Mouse (Mus musculus) left cerebral cortex, adult 9 months (tissue): ENCODE measurements around the gene Retreg1.
"Not testable (repeated sequence)": the region's sequence is repeated elsewhere in the genome, so short reads cannot be mapped to it uniquely, and the experiment has no call there.

Experiments used
- DNase-seq, 2 experiments: peaks; one replicate each; pipeline ENCODE4 v3.0.0; 2022; ENCODE audit warnings: low spot score in 2 of 2

Gene Retreg1

DNA sequence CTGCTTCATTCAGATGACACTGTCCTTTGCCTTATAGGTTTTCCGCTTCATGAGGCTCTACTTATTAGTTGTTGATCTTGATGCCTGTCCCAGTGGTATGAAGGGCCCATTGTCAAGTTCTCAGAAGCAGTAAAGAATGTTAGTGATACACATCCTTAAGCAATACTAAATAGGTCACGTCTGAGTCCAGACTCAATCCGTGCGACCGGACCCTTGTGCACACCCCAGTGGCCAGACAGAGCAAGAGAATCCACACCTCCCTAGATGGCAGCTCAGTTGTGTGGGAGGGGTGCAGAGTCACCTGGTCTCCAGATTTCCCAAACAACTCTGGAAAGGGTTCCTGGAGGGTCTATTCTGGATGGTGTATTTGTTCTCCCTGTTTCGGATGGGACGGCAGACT is 103.5 kb downstream of the Retreg1 start:
- DNase-seq, result no peak

DNA sequence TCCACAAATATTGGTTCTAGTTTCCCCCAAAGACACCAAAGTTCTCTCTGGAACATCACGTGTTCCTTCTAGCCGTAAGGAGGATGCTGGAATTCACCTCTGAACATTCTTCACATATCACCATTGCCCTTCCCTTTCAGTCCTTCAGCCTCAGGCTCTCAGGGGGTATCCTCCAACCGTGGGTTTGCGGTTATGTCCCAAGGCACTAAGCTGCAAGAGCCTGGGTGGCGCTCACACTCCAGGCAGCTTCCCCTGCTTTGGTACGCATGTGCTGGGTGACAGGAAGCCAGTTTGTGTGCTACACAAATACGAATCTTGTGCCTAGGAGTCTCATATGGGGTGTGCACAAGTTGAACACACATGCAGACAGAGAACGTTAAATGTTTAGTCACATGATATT is 104.4 kb downstream of the Retreg1 start:
- no peak for DNase-seq

DNA sequence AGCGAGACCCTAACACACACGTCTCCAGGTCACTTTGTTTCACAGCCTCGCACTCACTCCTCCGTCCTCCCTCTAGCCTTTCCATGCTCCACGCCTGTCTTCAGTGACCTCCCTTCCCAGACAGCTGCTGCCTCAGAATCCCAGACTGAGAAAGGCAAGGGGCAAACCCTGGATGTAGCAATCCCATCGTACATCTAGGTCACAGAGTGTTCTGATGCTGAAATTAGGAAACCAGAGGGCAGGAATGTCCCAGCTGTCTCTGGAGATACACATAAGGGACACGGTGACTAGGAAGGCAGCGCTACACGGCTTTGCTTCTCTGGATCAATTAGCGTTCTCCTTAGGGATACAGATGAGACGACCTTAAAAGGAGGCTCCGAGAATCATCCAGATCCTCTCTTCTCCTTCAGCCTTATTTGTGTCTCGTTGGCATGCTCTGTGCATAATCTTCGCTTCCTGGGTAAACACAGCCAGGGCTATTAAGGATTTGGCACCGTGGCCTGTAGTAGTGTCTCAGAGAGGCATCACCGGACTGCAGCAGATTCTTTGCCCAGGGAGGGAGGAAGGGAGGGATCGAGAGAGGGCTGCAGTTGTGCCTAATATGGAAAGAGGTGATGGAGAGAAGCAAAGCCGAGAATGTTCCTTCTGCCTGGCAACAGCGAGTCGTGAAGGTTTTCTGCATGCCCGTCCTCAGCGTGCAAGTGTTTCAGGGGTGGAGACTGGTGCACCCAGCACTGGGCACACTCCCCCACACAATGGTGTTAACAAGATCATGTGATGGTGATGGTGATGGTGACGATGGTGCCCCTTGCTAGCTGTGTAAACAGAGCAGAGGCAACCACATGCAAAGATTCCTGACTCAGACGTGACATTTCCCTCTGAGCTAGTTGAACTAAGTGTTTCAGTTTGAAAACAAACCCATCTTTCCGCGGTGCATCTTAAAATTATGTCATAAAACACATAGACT is 105.6 kb downstream of the Retreg1 start:
- peak in 1 of 2 experiments; percentile 21 for DNase-seq

DNA sequence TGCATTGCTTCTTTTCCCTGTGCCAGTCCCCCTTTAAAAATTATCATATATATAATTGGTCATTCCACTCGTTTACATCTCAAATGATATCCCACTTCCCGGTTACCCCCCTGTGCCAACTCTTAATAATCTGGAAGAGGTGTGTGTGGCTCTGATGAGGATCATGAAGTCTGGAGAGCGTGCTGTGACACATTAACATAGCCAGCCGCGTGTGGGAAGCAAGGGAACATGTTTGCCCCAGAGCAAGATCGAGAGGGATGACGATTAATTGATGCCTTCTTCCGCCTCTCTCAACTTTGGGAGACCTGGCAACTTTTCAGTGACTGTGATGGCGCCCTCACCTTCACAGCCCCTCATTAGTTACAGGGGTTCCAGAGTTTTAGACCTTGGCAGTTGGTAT is 106.7 kb downstream of the Retreg1 start:
- no peak for DNase-seq

DNA sequence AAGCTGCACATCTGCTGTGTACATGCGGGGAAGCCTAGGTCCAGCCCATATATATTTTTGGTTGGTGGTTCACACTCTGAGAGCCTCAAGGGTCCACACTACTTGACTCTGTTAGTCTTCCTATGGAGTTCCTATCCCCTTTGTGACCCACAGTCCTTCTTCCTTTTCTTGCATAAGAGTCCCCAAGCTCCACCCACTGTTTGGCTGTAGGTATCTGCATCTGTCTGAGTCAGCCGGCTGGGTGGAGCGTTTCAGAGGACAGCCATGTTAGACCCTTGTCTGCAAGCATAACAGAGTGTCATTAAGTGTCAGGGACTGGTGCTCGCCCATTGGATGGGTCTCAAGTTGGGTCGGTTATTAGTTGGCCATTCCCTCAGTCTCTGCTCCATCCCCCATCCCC is 107.6 kb downstream of the Retreg1 start:
- DNase-seq, result no peak

DNA sequence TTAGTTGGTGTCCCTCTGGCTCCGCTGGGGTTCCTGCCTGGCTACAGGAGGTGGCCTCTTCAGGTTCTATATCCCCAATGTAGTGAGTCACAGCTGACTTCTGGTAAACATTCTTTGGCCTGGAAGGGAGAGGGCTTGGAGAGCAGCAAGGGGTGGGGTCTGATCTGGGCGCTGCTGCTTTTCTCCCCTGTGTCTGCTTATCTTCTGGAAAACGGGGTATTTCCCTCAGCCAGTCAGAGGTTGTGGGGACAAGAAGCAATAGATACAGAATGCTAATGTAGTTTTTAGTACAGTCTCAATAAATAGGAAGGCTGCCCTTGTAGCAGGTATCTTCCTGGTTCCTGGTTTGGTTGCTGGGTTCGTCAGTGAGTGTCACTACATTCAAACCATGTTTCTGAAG is 108.1 kb downstream of the Retreg1 start:
- DNase-seq, result no peak

DNA sequence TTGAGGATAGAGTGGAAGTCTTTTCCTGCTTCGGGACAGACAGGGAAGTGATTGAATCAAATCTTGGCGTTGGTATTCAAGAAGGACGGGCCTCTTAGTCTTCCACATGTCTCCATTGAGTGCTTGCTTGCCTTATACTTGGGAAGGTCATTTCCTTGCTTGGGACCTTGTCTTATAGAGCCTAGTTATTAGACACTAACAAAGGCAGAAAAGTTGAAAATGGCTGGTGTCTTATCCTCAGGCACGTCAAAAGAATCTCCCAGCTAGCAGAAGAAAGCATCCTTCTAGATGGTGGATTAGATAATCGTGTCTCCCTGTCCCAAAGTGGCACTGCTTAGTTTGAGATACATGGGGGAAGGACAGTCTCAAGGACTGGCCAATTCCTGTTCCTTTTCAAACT is 113.0 kb downstream of the Retreg1 start:
- DNase-seq, result no peak

DNA sequence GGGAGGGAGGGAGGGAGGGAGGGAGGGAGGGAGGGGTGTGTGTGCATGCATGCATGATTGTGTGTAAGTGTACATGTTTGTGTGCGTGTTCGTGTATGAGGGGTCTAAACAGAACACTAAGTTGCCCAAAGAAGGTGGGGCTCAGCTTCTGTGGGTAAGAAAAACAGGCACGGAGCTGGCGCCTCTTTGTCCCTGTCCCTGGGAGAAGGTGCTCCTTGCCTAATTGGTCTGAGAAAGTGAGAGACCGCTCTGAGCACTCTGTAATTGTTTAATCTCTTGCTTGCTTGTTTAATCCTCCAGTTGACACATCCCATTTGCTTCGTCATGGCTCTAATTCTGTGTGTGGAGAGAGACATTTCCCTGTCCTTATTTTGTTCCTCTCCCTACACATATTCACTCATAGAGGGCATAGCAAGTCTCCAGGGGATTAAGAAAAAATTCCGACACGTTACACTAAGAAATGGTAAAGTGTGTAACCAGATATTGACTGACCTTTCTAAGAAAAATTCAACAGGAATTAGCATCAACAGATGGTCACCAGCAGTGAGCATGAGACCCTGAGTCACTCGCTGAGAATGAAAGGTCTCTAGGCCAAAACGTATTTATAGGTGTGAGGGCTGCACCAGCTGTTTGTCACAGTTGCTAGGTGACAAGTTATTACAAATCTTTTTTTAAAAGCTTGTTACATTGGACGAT is 113.6 kb downstream of the Retreg1 start:
- DNase-seq, result no peak

DNA sequence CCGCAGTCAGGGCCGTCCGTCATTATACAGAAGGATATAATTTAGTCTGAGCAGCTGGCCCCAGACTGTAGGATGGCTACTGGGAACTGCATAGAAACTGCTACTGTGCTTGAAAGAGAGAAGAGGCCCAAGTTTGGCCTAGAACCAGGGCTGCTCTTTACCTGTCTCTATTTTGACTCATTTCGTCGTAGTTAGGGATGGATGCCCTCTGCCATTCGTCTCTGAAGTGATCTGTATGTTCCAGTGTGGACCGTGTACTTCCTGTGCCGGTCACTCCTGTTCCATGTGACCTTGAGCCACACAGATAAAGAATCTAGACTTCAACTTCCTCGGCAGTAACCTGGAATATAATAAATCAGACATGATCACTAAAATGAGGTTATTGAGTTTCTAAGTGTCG is 114.7 kb downstream of the Retreg1 start:
- no peak for DNase-seq

DNA sequence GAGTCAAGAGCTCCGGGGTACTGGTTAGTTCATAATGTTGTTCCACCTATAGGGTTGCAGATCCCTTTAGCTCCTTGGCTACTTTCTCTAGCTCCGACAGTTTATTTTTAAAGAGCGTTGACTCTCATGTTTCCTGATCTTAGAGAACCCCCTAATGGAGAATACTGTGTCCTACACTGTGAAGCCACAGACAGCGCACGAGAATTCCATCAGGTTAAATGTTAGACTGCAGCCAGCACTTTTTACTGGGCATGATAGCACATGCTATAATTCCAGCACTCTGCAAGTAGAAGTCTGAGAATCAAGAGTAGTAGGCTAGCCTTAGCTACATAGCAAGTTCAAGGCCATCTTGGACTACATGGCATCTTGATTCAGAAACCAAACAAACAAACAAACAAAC is 116.4 kb downstream of the Retreg1 start:
- peak in 1 of 2 experiments; percentile 38 for DNase-seq

DNA sequence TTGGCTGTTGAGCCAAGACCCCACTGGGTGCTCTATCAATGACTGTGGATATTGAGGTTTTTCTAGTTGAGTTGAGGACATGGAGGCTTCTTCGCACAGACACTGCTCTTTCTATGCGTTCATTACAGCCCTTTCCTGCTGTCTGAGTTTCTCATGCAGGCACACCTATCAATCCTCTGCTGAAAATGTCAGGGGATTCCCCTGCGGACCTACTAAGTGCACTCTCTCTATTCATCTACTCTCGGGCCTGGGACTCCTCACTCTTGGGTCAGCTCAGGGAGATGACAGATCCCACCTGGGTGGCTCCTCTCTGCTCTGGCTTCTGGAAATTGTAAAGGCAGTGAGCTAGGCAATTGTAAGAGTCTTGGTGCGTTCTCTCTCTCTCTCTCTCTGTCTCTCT is 117.3 kb downstream of the Retreg1 start:
- DNase-seq, result no peak

DNA sequence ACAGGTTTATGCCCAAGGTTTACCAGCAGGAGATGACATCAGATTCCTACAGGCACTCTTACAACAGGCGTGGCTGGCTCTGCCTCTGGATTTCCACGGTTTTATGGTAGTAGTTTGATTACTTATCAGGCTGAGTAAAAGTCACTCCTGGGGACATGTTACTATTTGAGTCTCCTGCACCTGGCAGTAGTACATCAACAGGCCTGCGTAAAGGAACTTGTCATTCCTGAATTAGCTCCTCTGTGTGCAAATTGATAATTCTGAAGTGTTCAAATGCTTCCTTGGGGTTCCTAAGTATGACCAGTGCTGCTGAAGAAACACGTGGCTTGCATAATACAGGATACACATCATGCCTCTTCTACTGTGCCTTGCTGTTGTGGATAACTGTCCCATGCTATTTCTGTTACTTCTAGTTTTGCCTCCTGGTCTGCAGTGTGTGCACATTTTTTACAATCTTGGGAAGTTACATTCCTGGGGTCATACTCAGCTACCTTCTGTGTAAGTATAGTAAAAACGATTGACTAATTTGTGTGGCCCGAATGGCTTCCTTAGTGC is 123.3 kb downstream of the Retreg1 start:
- no peak for DNase-seq

DNA sequence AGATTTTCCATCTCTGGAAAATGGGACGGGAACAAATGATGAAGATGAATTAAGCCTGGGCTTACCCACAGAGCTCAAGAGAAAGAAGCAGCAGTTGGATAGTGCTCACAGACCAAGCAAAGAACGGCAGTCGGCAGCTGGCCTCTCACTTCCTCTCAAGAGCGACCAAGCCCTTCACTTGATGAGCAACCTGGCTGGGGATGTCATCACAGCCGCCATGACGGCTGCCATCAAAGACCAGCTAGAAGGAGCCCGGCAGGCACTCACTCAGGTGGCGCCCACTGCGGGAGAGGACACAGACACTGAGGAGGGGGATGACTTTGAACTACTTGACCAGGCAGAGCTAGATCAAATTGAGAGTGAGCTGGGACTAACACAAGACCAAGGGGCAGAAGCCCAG is 128.6 kb downstream of the Retreg1 start:
- DNase-seq, result no peak

DNA sequence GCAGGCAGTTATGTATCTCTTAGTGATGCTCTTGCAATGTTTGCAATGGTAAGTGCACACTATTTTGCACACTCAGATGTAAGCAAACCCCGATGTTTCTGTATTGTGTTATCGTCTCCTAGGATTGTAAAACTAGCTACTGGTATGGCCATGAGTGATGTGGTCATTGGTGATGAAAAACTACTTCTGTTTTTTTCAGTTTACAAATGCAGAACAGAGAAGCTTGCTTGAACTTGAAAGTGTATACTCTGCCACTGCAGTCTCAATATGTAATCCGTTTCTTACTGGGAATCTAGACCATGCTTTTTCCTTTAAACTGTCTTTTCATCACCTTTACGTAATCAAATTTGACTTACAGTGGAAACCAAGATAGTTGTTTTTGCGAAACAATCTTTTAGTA is 129.8 kb downstream of the Retreg1 start:
- DNase-seq, result no peak

DNA sequence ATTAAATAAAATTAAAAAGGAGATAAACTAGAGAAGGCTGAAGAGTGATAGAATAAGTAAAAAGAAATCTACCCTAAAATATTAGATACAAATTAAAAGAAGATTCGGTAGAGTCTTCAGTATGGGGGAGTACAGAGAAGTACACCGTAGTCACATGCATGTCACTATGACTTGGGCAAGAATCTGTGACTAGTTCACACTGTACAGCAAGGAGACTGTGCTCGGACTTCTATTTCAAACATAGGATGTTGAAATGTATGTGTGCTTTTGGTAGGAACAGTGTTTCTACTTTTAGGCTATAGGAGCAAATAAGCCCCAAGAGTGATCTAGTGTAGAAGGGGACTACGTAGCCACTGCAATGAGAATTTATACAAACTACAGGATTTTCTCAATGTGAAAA is 131.4 kb downstream of the Retreg1 start:
- no peak for DNase-seq

DNA sequence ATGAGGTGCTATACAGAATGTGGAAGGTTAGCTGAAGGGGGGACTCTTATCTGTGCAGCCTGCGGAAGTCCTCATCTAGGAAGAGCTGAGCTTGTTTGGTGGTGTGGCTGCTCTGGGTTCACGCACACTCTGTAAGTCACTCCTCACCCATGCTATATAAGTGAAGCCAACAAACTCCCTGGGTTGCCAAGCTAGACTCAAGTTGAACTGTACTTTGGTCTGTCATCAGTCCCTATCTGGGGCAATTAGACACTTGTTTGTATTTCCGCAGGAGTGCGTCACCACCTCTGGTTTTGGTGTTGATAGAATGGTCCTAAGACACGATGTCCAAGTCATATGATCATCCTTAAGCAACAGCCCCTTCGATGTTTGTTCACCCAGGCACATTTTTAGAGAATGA is 132.8 kb downstream of the Retreg1 start:
- no peak for DNase-seq

DNA sequence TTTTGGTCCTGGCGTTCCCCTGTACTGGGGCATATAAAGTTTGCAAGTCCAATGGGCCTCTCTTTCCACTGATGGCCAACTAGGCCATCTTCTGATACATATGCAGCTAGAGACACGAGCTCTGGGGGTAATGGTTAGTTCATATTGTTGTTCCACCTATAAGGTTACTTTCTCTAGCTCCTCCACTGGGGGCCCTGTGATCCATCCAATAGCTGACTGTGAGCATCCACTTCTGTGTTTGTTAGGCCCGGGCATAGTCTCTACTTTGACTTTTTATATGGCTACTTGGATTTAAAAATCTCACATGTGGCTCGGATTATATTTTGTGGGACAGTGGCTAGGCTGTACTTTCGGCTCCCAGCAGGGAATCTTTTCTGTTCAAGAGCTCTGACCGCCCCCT is 140.6 kb downstream of the Retreg1 start:
- not testable (repeated sequence) for DNase-seq

DNA sequence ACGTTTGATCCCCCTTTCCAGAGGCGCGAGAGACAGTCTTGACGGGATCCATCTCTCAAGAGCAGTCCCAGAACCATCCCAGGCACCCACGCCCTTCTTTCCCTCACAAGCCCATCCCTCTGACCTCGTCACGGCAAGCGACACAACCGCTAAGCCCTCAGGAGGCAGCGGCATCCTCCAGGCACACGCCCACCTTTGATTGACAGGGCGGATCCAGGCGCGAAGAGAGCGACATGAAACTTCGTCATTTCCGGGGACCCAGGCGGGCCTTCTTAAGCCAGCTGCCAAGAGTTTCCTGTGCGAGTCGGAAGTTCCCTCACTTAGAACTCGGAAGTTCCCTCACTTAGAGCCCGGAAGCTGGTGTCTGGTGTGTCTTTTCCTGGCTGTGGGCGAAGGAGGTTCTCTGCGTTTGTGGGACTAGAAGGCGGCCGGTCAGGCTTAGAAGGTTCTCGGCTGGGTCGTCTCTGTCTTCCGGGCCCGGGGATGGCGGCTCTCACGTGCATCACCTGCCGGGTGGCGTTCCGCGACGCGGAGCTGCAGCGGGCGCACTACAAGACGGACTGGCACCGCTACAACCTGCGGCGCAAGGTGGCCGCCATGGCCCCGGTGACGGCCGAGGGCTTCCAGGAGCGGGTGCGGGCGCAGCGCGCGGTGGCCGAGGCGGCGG is 141.2 kb downstream of the Retreg1 start, which contains the start of gene Zfp622:
Zfp622 (plus strand) TSS at position 300 of the 667 bp plus-strand sequence.
- DNase-seq, result peak; percentile 93 to 97

DNA sequence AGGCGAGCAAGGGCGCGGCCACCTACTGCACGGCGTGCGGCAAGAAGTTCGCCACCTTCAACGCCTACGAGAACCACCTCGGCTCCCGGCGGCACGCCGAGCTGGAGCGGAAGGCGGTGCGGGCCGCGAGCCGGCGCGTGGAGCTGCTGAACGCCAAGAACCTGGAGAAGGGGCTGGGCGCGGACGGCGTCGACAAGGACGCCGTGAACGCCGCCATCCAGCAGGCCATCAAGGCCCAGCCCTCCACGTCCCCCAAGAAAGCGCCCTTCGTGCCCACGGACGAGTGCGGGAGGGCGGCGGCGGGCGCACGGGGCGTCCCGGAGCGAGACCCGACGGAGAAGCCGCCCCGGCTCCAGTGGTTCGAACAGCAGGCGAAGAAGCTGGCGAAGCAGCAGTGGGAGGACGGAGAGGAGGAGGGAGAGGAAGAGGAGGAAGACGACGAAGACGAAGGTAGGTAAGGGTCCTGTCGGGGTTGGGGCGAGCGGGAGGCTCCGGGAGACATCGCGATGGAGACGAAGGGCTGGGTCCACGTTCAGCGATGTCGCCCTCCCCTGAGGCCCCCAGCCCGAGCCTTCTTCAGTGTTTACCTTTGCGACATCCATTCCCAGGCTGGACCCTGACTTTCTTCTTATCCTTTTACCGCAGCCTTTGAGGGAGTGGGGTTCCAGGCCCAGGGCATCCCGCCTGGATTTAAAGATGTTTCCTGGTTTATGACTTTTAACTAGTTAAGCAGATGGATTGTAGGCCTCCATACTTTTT is 141.9 kb downstream of the Retreg1 start:
- DNase-seq, result no peak

DNA sequence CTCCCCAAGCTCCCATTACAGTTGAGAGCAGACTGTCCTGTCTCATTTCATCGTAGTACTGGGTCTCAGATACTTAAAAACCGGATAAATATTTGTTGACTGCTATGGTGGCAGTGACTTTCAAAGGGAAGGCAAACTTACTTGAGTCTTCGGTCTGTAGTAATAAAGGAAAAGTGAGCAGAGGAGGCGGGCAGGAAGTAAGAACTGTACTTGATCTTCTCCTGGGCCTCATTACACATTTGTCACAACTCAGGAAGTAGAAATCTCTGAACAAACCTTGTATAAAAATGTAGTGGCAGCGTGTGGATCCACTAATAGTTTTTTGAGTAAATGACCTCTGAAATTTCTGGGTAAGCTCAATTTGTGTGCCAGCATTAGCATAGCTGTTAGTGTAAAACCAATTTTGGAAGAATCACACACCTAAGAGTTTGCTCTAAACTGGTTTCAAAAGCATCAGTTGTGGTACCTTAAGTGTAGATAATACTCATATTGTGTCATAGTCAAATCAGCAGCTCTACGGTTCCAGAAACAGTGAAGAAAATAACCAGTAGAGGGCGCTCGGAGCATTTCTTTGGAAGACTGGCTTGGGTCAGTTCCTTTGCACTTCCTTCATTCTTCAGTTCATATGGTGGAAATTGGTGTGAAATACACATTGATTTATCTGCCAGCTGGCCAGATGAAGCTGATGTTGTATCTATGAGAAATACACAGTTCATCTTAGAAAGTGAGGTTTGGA is 150.2 kb downstream of the Retreg1 start:
- peak in 1 of 2 experiments; percentile 78 for DNase-seq

DNA sequence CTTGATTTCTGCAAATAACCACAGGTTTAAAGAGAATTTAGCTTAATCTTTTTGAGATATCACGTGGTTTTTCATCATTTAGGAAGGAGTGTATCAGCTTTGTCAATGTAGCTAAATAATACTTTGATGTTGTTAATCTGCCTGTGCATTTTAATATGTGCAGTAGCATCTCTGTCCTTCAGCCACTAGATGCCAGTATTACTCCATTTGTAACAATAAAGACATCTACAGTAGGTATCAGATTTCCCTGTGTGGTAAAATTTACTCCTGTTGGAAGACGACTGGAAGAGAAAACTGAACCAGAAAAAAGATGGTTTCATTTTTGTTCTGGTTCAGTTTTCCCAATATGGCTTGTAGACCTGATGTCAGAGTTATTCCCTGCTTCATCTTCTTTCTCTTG is 152.5 kb downstream of the Retreg1 start:
- no peak for DNase-seq
